ENCODE assay signal across 8 mouse cellular contexts in genomic region chr4:8367487-8368276, GRCm38 (mm10).
DNase-seq lines count a peak whose midpoint lies in the region; ATAC-seq lines count a peak whose summit lies in the region.

No protein-coding gene starts in this region.

- no peak overlapping the region for H3K4me3 ChIP-seq in hindbrain, embryonic 10.5 days
- no peak overlapping the region for H3K4me3 ChIP-seq in neural tube, embryonic 13.5 days

- DNase-seq in kidney, adult 11 months = peak; percentile 8
- DNase-seq in kidney, adult 18-20 months = no peak
- peak; percentile 75 for DNase-seq in ES-CJ7 (ENCODE audit: low read depth, low spot score)
- peak; percentile 87 for DNase-seq in embryo, embryonic 10 days (ENCODE audit: low spot score)
- DNase-seq in hindbrain, embryonic 10.5 days (ENCODE audit: low spot score) = peak; percentile 21
- peak; percentile 38 to 77 for DNase-seq in layer of hippocampus, postnatal 14 days (ENCODE audit: low spot score in 2 of 2)
- no peak for DNase-seq in natural killer cell, adult 2 months (ENCODE audit: low spot score in 2 of 2)

- 65% methylated on average over 13 of the region's 13 CpGs for WGBS in hindbrain, embryonic 10.5 days
- 62% methylated on average over 13 of the region's 13 CpGs for WGBS in neural tube, embryonic 13.5 days

- no peaks in the 10 kb centered on the region for H3K4me1 ChIP-seq in hindbrain, embryonic 10.5 days (replicated peaks)
- H3K4me1 ChIP-seq in neural tube, embryonic 13.5 days (replicated peaks) = no peaks in the 10 kb centered on the region

- no peak overlapping the region for H3K4me2 ChIP-seq in neural tube, embryonic 13.5 days

- no peaks in the 10 kb centered on the region for H3K27me3 ChIP-seq in hindbrain, embryonic 10.5 days (ENCODE audit: insufficient read depth, poor library complexity, severe bottlenecking)
- no peaks in the 10 kb centered on the region for H3K27me3 ChIP-seq in neural tube, embryonic 13.5 days

- no peak overlapping the region for H3K27ac ChIP-seq in hindbrain, embryonic 10.5 days
- H3K27ac ChIP-seq in neural tube, embryonic 13.5 days (replicated peaks) = no peak overlapping the region

- H3K36me3 ChIP-seq in hindbrain, embryonic 10.5 days = no peaks in the 10 kb centered on the region
- H3K36me3 ChIP-seq in neural tube, embryonic 13.5 days = no peaks in the 10 kb centered on the region

- no peak overlapping the region for H3K9ac ChIP-seq in neural tube, embryonic 13.5 days

- no peaks in the 10 kb centered on the region for H3K9me3 ChIP-seq in hindbrain, embryonic 10.5 days
- no peaks in the 10 kb centered on the region for H3K9me3 ChIP-seq in neural tube, embryonic 13.5 days

- peak; percentile 80 for ATAC-seq in neural tube, embryonic 13.5 days (ENCODE audit: low read depth)

Comparison
In these comparisons a context has a peak if more than half of its experiments do, and no peak if none do; other contexts are left out.
1. DNase-seq: peak in kidney, adult 11 months (single experiment), ES-CJ7 (single experiment), embryo, embryonic 10 days (single experiment), hindbrain, embryonic 10.5 days (single experiment) and layer of hippocampus, postnatal 14 days (2 of 2); none in kidney, adult 18-20 months (single experiment) and natural killer cell, adult 2 months (0 of 2).